Mouse (Mus musculus): ENCODE results near the gene Ranbp3. TPM values are rescaled to one million over a fixed set of nuclear protein-coding genes. Genes with fewer than 3 reads are reported as not detected.
A peak's percentile ranks its signal among the peaks of the same experiment; 100 is the strongest.

Ranbp3 gene
- polyA plus RNA-seq, 1 experiment: 75.6 TPM

DNA sequence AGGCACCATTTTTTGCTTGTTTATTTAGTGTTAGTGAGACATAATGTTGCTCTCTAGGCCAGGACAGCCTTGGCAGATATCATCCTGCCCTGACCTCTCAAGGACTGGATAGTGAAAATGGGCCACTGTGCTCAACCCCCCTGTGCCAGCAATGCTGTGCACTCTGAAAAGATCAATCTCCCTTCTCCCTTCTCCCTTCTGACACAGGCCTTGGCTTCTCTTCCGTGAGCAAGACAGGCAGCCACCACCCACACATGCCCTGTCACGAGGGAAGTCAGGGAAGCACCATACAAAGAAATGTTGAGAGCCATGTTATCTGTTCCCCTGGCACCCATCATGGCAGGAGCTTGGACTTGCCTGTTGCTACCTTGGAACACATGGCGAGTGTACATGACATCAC is 17.8 kb upstream of the Ranbp3 start:
- no peaks in the 10 kb centered on the region for H3K9me3 ChIP-seq (replicated peaks; ENCODE audit: control insufficient read depth, insufficient read depth, low read length, poor library complexity, severe bottlenecking)
- H3K27ac ChIP-seq (ENCODE audit: insufficient read depth, low read length): no peak overlapping the region
- H3K27me3 ChIP-seq (ENCODE audit: control insufficient read depth, insufficient read depth, low read length, poor library complexity, severe bottlenecking): no peaks in the 10 kb centered on the region
- no peaks in the 10 kb centered on the region for H3K4me1 ChIP-seq (ENCODE audit: control insufficient read depth, insufficient read depth, low read length)
- TF ChIP-seq EP300 (IDR thresholded peaks at IDR 0.05; ENCODE audit: insufficient read depth, low read depth, low read length) (no peak), CTCF (IDR thresholded peaks at IDR 0.05; ENCODE audit: low read depth, low read length) (no peak), POLR2A (IDR thresholded peaks at IDR 0.05; ENCODE audit: insufficient read depth, low read length) (no peak)
- no peaks in the 10 kb centered on the region for H3K36me3 ChIP-seq (ENCODE audit: control insufficient read depth, insufficient read depth, low read length, poor library complexity, severe bottlenecking)
- H3K9ac ChIP-seq (ENCODE audit: low read depth, poor library complexity, severe bottlenecking): no peak overlapping the region
- H3K4me3 ChIP-seq (ENCODE audit: low read depth, low read length): no peak overlapping the region

GRCm38 (mm10) chr17:56656171-56656570 is 16.9 kb upstream of the Ranbp3 start:
- no peaks in the 10 kb centered on the region for H3K4me1 ChIP-seq (ENCODE audit: control insufficient read depth, insufficient read depth, low read length)
- TF ChIP-seq CTCF (IDR thresholded peaks at IDR 0.05; ENCODE audit: low read depth, low read length) (no peak), POLR2A (IDR thresholded peaks at IDR 0.05; ENCODE audit: insufficient read depth, low read length) (no peak), EP300 (IDR thresholded peaks at IDR 0.05; ENCODE audit: insufficient read depth, low read depth, low read length) (no peak)
- H3K9ac ChIP-seq (ENCODE audit: low read depth, poor library complexity, severe bottlenecking): no peak overlapping the region
- no peak overlapping the region for H3K4me3 ChIP-seq (ENCODE audit: low read depth, low read length)
- H3K27me3 ChIP-seq (ENCODE audit: control insufficient read depth, insufficient read depth, low read length, poor library complexity, severe bottlenecking): no peaks in the 10 kb centered on the region
- H3K27ac ChIP-seq (ENCODE audit: insufficient read depth, low read length): no peak overlapping the region
- H3K9me3 ChIP-seq (replicated peaks; ENCODE audit: control insufficient read depth, insufficient read depth, low read length, poor library complexity, severe bottlenecking): no peaks in the 10 kb centered on the region
- no peaks in the 10 kb centered on the region for H3K36me3 ChIP-seq (ENCODE audit: control insufficient read depth, insufficient read depth, low read length, poor library complexity, severe bottlenecking)

DNA sequence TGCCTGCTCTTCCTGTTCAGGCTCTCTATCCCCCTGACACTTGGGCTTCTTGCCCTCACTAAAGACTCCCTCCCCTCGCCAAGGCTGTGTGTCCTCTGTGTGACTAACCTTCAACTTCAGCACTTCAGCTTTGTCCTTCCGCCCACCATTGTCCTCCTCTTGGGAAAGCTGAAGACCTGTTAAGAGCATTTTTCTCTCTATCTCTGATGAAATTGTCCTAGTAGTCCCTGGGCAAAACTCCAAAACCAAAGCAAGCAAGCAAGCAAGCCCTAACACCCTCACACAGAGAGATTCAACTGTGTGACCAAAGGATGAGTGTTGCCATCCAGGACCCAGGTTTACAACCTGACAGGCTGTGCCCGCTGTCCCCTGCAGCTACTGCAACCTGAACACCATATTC is 9.4 kb upstream of the Ranbp3 start:
- H3K27ac ChIP-seq (ENCODE audit: insufficient read depth, low read length): no peak overlapping the region
- H3K36me3 ChIP-seq (ENCODE audit: control insufficient read depth, insufficient read depth, low read length, poor library complexity, severe bottlenecking): no peaks in the 10 kb centered on the region
- H3K4me3 ChIP-seq (ENCODE audit: low read depth, low read length): peak overlapping the region; percentile 1
- TF ChIP-seq POLR2A (IDR thresholded peaks at IDR 0.05; ENCODE audit: insufficient read depth, low read length) (no peak), EP300 (IDR thresholded peaks at IDR 0.05; ENCODE audit: insufficient read depth, low read depth, low read length) (no peak), CTCF (IDR thresholded peaks at IDR 0.05; ENCODE audit: low read depth, low read length) (no peak)
- no peak overlapping the region for H3K9ac ChIP-seq (ENCODE audit: low read depth, poor library complexity, severe bottlenecking)
- peaks cover 5% of the 10 kb centered on the region for H3K4me1 ChIP-seq (ENCODE audit: control insufficient read depth, insufficient read depth, low read length)
- H3K9me3 ChIP-seq (replicated peaks; ENCODE audit: control insufficient read depth, insufficient read depth, low read length, poor library complexity, severe bottlenecking): no peaks in the 10 kb centered on the region
- H3K27me3 ChIP-seq (ENCODE audit: control insufficient read depth, insufficient read depth, low read length, poor library complexity, severe bottlenecking): no peaks in the 10 kb centered on the region

GRCm38 (mm10) chr17:56664333-56664732 is 8.8 kb upstream of the Ranbp3 start:
- no peaks in the 10 kb centered on the region for H3K36me3 ChIP-seq (ENCODE audit: control insufficient read depth, insufficient read depth, low read length, poor library complexity, severe bottlenecking)
- H3K27me3 ChIP-seq (ENCODE audit: control insufficient read depth, insufficient read depth, low read length, poor library complexity, severe bottlenecking): no peaks in the 10 kb centered on the region
- 0 out of 2 replicates have a peak overlapping the region, but pooled peaks have one; percentile 1 for H3K4me3 ChIP-seq (ENCODE audit: low read depth, low read length)
- no peaks in the 10 kb centered on the region for H3K9me3 ChIP-seq (replicated peaks; ENCODE audit: control insufficient read depth, insufficient read depth, low read length, poor library complexity, severe bottlenecking)
- H3K27ac ChIP-seq (ENCODE audit: insufficient read depth, low read length): no peak overlapping the region
- TF ChIP-seq EP300 (IDR thresholded peaks at IDR 0.05; ENCODE audit: insufficient read depth, low read depth, low read length) (no peak), CTCF (IDR thresholded peaks at IDR 0.05; ENCODE audit: low read depth, low read length) (no peak), POLR2A (IDR thresholded peaks at IDR 0.05; ENCODE audit: insufficient read depth, low read length) (no peak)
- peaks cover 5% of the 10 kb centered on the region for H3K4me1 ChIP-seq (ENCODE audit: control insufficient read depth, insufficient read depth, low read length)
- H3K9ac ChIP-seq (ENCODE audit: low read depth, poor library complexity, severe bottlenecking): no peak overlapping the region

GRCm38 (mm10) chr17:56666384-56666783 is 6.7 kb upstream of the Ranbp3 start:
- no peak overlapping the region for H3K27ac ChIP-seq (ENCODE audit: insufficient read depth, low read length)
- no peaks in the 10 kb centered on the region for H3K27me3 ChIP-seq (ENCODE audit: control insufficient read depth, insufficient read depth, low read length, poor library complexity, severe bottlenecking)
- TF ChIP-seq EP300 (IDR thresholded peaks at IDR 0.05; ENCODE audit: insufficient read depth, low read depth, low read length) (no peak), POLR2A (IDR thresholded peaks at IDR 0.05; ENCODE audit: insufficient read depth, low read length) (no peak), CTCF (IDR thresholded peaks at IDR 0.05; ENCODE audit: low read depth, low read length) (no peak)

GRCm38 (mm10) chr17:56667591-56667990 is 5.5 kb upstream of the Ranbp3 start:
- TF ChIP-seq CTCF (IDR thresholded peaks at IDR 0.05; ENCODE audit: low read depth, low read length): no peak
- TF ChIP-seq POLR2A (IDR thresholded peaks at IDR 0.05; ENCODE audit: insufficient read depth, low read length): no peak
- TF ChIP-seq EP300 (IDR thresholded peaks at IDR 0.05; ENCODE audit: insufficient read depth, low read depth, low read length): no peak
- Histone ChIP-seq H3K27ac (ENCODE audit: insufficient read depth, low read length) (no peak overlapping the region), H3K36me3 (ENCODE audit: control insufficient read depth, insufficient read depth, low read length, poor library complexity, severe bottlenecking) (no peaks in the 10 kb centered on the region)

More at GRCm38 (mm10) chr17:56666384-56666783, 6.7 kb upstream of the Ranbp3 start:
- H3K9ac ChIP-seq (ENCODE audit: low read depth, poor library complexity, severe bottlenecking): no peak overlapping the region
- peaks cover 5% of the 10 kb centered on the region for H3K4me1 ChIP-seq (ENCODE audit: control insufficient read depth, insufficient read depth, low read length)
- no peaks in the 10 kb centered on the region for H3K9me3 ChIP-seq (replicated peaks; ENCODE audit: control insufficient read depth, insufficient read depth, low read length, poor library complexity, severe bottlenecking)
- H3K4me3 ChIP-seq (ENCODE audit: low read depth, low read length): no peak overlapping the region
- no peaks in the 10 kb centered on the region for H3K36me3 ChIP-seq (ENCODE audit: control insufficient read depth, insufficient read depth, low read length, poor library complexity, severe bottlenecking)

More at GRCm38 (mm10) chr17:56667591-56667990, 5.5 kb upstream of the Ranbp3 start:
- no peak overlapping the region for H3K4me3 ChIP-seq (ENCODE audit: low read depth, low read length)
- H3K9ac ChIP-seq (ENCODE audit: low read depth, poor library complexity, severe bottlenecking): no peak overlapping the region
- no peaks in the 10 kb centered on the region for H3K27me3 ChIP-seq (ENCODE audit: control insufficient read depth, insufficient read depth, low read length, poor library complexity, severe bottlenecking)
- peaks cover 5% of the 10 kb centered on the region for H3K4me1 ChIP-seq (ENCODE audit: control insufficient read depth, insufficient read depth, low read length)
- H3K9me3 ChIP-seq (replicated peaks; ENCODE audit: control insufficient read depth, insufficient read depth, low read length, poor library complexity, severe bottlenecking): no peaks in the 10 kb centered on the region
